Mouse (Mus musculus) frontal cortex, postnatal 14 days (tissue): Measurements from ENCODE around the gene Rfx7.
A peak's percentile ranks its signal among the peaks of the same experiment; 100 is the strongest.
"Not testable (repeated sequence)": the region's sequence is repeated elsewhere in the genome, so short reads cannot be mapped to it uniquely, and the experiment has no call there.

Experiments used
- DNase-seq, 2 experiments: peaks; one replicate each; pipeline ENCODE4 v3.0.0; 2022; ENCODE audit warnings: low spot score in 2 of 2

The Rfx7 gene

DNA sequence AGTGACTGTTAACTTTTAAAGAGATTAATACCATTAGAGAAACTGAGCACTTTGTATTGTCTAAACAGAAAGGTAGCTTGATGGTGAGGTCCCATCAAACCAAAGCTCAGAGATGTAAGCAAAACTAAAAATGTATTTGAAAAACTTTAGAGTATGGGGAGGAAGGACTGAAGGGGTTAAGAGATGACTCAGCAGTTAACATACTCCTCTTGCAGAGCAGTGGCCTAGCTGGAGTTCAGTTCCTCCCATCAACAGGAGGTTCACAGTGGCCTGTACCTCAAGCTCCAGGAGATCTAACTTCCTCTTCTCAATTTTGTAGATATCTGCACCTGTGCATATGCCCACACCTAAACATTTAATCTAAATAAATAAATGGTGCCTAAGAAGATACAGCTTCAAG, 11.6 kb downstream of the Rfx7 start:
- no peak for DNase-seq

DNA sequence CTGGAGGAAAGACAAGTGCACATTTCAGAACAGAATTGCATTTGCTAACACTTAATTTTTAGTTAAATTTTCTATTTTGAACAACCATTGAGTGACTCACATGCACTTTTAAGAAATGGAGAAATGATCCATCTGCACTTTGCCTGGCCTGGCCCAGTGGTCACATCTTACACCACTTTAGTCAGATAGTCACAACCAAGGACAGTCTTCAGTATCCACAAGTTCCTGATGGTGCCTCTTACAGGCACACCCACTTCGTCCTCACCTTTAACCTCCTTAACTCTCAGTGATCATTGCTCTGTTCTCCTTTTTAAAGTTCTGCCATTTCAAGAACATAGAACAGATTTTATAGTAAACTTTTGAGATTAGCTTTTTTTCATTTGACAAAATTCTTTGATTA, 26.7 kb downstream of the Rfx7 start:
- no peak for DNase-seq

DNA sequence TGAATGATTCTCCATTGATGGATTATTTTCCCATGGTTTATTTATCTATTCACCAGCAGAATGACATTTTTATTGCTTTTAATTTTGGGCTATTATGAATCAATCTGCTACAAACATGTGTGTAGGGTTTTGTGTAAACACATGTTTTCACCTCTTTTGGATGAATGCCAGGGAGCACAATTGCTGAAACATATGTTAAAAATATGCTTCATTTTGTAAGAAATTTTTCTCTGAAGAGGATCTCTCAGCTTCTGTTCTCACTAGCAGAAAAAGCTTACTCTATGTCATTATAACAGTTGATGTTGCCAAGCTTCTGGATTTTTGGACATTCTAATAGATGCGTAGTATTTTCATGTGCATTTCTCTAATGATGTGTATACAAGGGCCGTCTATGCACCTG, 28.3 kb downstream of the Rfx7 start:
- DNase-seq: no peak

DNA sequence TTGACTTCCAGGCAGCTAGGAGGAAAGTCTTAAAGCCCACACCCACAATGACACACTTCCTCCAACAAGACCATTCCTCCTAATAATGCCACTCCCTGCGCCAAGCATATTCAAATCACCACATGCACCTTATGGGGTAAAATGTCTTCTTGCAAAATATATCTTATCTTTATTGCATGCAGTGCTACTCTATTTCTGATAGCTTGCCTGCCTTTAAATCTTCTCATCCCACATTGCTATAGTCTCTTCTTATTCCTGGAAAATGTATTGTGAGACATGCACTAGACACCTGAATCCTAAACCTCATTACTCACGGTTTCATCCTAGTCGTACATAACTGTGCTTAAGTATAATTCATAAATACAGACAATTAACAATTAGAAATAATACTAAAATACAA, 31.2 kb downstream of the Rfx7 start:
- no peak for DNase-seq

DNA sequence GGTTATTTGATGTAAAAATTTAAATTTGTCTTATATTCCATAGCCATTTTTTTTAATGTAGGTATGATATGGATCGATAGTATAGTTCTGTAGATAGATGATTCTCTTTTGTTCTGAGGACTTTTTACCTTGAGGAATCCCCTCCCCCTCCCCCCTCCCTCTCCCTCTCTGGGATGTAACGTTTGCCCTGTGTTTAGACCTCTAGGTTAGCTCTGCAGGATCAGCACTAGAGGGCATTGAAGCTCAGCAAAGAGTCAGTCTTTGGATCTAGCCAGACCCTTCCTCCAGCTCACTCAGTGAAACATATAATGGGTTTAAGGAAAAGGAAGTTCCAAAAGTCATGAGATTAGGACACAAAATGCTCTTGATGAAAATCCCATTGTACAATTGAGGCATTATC, 35.1 kb downstream of the Rfx7 start:
- no peak for DNase-seq

DNA sequence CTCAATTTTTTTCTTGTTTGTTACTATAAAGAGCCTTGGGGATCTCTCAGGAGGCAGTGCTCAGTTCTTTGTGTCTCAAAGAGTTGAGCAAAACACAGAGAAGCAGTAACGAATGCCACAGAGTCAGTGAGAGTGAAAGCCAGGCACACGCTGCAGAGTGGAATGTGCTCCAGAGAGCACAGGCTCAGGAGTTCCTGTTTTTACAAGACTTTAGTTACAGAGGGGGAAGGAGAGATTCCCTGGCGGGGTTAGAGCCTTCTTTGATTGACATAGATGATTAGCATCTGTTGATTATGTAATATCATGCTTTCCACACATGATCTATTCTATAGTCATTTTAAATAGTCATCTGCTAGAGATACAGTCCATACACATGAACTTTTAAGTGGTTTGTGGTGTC, 48.2 kb downstream of the Rfx7 start:
- DNase-seq: no peak

DNA sequence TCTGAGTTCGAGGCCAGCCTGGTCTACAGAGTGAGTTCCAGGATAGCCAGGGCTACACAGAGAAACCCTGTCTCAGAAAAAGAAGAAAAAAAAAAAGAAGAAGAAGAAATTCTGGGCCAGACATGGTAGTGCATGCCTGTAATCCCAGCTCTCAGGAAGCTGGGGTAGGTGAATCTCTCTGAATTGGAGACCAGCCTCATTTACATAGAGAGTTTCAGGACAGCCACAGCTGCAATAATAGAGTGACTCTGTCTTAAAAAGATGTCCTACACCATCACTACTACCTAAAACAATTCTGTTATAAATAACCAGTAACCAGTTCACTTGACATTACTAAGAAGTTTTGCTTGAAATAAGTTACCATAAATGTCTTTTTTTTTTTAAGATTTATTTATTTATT, 58.8 kb downstream of the Rfx7 start:
- no peak for DNase-seq

DNA sequence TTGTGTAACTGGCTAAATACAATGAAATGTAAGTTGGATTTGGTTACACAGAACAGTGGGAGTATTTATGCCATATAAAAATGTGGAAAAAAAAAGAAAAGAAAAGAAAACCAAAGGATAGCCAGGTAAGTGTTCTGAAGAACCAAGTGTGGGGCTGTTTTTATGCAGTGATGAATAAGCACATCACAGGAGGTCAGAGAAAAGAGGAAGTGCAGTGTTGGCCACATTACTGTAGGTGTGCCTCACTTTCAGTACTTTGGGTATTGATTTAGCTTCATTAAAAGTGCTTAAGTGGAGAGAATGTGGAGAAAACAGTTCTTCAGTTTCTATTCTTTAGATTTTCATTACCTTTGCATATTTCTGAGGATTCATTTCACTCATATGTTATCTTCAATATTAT, 60.0 kb downstream of the Rfx7 start:
- DNase-seq: no peak

DNA sequence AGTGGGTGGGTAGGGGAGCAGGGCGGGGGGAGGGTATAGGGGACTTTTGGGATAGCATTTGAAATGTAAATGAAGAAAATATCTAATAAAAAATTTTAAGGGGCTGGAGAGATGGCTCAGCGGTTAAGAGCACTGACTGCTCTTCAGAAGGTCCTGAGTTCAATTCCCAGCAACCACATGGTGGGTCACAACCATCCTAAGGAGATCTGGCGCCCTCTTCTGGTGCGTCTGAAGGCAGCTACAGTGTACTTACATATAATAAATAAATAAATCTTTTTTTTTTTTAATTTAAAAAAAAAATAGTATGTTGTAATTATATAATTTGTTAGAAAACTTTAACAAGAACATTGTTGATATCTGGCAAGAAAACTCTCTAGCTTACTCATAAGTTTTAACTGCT, 62.6 kb downstream of the Rfx7 start:
- not testable (repeated sequence) for DNase-seq

DNA sequence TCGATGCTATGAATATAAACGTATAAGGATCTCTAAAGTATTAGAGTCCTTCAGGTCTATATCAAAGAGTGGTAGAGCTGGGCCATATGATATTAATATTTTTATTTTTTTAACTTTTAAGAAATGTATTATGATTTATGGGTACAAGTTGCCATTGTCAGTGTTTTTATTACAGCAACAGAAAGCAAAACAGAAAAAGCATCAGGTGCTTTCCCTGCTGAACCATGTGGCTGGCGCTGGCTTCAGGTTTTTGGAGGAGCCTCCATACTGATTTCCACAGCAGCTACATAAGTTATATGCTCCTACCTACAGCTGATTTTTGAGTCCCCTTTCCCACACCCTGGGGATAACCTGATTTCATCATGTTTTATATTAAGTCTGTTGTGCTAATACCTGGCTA, 68.1 kb downstream of the Rfx7 start:
- DNase-seq: no peak

DNA sequence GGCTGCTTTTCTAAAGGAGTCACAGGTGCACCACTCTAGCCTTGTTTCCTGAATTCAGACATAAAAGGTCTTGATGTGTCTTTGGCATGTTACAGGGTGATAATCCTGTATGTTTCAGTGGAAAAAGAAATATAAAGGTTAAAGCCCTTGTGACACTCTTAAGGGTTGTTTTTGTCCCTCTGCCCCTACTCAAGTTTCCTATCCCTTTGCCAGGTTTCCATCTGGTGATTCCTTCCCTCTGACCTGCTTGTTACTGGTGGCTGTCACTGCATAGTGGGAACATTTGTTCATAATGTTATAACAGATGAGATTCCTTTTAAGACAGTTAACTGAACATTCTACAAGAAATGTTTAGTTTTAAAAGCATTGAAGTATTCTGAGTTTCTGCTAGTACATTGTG, 77.7 kb downstream of the Rfx7 start:
- DNase-seq: no peak

DNA sequence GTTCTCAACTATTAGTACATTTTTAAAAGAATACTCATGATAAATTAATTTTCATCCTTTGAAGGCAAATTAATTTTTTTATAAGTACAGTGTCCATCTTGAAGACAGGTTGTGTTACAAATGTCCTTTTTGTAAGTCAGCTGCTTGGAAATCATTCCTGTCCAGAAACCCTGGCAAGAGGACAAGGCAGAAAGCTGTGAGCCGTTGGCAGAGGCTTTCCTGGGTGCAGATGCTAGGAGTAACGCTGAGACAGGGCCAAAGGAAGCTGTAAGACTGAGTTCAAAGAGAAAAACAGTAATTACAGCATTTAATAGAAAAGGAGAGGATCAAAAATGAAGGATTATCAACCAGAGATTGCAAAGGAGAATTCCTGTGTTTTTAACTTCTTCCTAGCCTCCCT, 81.8 kb downstream of the Rfx7 start:
- DNase-seq: no peak

DNA sequence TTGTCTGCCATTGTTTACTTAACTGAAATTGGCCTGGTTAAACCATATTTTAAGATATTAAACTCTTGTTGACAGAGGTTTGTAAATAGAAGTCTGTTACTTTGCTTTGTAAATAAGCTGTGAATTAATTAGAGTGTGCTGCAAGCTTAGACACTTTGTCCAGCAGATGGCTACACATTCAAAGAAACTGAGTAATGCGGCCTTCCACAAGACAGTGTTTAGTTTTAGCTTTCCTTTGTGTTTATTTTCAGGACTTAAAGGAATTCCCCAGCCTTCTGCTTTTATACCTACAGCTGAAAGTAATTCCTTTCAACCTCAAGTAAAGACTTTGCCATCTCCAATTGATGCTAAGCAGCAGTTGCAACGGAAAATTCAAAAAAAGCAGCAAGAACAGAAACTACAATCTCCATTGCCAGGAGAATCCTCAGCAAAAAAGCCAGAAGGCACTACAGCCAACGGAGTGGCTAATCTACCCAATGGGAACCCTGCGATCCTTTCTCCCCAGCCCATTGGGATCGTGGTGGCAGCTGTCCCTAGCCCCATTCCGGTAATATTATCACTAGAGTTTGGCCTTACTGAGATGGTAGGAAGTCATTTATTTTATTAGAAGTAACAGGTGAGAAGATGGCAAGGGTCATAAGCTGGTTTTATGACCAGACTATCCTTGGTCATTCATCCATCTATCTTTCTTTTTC, 82.9 kb downstream of the Rfx7 start:
- DNase-seq: no peak

DNA sequence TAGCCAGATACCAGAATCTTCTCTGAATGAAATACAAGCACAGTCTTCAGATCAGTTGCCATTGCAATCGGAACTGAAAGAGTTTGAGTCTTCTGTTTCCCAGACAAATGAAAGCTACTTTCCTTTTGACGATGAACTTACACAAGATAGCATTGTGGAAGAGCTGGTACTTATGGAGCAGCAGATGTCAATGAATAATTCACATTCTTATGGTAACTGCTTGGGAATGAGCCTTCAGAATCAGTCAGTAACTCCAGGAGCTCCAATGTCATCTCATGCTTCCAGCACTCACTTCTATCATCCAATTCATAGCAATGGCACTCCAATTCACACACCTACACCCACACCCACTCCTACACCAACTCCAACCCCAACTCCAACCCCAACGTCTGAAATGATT, 86.0 kb downstream of the Rfx7 start:
- DNase-seq: no peak

DNA sequence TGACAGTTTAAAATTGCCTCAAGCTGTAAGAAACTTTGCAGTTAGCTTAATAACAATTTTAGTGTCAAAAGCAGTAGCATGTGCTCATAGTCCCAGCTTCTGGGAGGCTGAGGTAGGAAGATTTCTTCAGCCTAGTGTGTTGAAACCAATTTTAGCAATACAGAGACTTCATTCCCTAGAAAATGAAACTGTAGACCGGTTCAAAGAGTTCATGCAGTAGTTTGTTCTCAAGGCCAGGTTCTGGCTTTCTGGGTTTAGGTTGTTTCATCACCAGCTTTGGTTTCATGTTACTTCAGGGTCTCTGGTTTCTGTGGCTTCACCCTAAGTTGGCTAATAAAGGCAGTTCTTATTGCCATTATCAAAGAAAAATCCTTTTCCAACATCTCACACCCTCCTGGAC, 91.6 kb downstream of the Rfx7 start:
- DNase-seq: no peak

DNA sequence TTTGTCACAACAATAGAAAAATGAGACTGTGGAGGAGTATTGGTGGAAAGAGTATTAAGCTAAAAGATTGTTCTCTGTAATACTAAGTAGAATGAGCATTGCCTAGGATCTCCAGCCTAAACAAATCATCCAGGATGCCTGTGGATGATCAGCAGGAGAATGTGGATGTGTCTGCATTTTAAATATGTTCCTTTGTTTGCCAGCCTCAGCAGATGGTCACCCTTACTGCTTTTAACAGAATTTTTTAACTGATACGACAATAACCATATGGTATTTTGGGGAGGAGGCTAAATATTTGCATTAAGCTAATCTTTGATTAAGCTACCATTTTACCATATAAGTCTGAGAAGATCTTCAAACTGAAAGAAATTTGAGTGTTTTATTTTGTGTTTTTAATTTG, 95.6 kb downstream of the Rfx7 start:
- DNase-seq: no peak

DNA sequence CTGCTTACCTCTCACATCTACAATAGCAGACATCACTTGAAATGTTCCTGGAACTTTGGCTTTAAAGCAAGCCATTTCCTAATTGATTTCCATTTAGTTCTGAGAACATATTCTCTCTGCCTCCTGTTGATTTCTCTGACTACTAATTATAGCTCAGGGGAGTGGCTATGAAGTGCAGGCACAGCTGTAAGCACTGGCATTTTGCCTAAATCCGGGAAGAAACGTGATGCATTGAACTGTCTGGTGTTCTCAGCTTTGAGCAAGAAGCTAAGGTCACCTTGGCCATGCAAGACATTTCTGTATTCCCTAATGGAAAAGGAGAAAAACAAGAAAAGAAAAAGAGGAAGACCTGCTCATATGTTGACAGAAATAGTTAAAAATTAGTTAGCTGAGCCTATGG, 96.6 kb downstream of the Rfx7 start:
- DNase-seq: no peak

DNA sequence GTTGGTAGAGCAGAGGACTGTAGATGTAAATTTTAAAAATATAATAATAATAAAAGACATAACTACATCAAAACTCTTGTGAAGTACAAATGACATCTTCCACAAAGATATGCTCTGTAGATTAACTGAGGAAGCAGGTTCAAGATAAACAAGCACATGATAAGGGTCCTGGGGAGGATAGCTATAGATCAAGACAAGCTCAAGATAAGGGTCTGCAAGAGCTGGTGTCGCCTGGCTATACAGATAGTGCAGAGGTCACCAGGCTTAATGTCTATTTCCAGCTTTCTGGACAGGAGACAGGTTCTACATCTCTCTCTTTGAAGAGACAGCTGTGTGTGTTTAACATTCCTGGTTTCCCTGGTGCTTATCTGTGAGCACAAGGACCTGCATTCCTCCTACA, 100.2 kb downstream of the Rfx7 start:
- DNase-seq: no peak

DNA sequence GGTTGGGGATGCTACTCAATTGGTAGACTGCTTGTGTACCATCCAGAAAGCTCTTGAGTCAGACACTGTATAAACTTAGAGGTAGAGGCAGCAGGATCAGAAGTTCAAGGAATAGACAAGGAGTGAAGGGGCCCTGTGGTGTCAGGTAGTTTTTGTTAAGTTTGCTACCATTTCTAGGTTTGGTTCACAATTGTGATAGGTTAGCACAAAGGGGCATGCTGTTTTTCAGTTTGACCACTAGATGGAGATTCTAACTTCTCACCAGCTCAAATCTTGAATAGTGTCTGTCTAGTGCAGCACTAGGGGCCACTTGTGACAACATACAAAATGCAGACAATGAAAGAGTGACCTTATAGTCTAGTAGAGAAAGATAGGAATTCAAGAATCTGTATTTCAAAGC, 103.1 kb downstream of the Rfx7 start:
- DNase-seq: no peak

DNA sequence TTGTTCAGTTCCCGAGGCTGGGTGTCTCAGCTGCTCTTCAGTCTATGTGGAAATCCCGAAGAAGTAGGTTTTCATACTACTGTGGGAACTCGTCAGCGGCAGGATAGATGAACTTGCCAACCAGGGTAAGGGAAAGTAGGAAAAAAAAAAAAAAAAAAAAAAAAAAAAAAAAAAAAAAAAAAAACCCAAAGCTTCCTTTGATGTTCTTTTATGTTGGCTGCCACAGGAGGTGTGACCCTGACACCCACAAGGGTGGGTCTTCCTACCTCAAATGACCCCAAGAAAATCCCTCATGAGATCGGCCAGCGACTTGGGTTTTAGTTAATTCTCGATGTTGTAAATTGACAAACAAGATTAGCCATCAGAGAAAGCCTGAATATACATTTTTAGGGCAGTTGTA, 104.5 kb downstream of the Rfx7 start:
- no peak for DNase-seq

DNA sequence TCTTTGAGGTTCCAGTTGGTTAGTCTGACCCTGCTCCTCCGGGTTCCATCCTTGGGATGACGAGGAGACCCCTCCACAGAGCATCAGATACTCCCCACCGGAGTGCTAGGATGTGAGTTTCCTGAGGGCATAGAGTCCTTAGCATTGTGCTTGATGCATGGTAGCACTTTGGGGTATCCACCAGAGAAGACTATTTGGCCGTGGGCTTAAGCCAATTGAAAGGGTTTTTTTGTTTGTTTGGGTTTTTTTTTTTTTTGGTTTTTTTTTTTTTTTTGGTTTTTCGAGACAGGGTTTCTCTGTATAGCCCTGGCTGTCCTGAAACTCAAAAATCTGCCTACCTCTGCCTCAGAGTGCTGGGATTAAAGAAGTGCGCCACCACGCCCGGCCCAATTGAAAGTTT, 105.2 kb downstream of the Rfx7 start:
- DNase-seq: no peak

DNA sequence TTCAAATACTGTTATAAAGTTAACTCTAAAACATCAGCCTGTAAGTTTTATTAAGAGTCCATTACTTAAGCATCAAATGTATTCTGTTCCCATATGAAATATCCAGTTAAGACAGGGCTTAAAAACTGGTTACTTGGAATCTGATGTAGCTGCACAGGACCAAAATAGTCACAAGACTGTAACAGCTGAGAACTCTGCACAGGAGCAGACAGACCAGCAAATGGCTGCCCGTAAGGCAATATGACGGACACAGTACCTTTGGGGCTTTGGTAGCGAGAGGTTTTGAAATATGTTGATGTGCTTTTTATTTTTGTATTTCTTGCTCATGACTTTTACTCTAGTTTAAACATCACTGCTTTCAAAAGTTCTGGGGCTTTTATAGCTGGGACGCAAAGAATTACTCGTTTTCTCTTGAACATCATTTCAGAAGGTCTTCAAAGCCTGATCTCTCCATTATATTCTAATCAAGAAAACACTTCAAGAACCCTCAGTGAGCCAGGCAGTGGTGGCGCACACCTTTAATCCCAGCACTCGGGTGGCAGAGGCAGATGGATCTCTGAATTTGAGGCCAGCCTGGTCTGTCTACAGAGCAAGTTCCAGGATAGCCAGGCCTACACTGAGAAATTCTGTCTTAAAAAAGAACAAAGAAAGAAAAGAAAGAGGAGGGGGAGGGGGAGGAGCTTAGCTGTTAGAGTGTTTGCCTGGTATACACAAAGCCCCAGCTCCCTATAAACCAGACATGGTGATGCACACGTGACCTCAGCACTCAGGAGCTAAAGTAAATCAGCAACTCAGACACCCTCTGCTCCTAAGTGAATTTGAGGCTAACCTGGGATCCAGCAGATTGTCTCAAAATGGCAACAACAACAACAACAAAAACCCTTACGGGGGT, 107.2 kb downstream of the Rfx7 start:
- DNase-seq: no peak

DNA sequence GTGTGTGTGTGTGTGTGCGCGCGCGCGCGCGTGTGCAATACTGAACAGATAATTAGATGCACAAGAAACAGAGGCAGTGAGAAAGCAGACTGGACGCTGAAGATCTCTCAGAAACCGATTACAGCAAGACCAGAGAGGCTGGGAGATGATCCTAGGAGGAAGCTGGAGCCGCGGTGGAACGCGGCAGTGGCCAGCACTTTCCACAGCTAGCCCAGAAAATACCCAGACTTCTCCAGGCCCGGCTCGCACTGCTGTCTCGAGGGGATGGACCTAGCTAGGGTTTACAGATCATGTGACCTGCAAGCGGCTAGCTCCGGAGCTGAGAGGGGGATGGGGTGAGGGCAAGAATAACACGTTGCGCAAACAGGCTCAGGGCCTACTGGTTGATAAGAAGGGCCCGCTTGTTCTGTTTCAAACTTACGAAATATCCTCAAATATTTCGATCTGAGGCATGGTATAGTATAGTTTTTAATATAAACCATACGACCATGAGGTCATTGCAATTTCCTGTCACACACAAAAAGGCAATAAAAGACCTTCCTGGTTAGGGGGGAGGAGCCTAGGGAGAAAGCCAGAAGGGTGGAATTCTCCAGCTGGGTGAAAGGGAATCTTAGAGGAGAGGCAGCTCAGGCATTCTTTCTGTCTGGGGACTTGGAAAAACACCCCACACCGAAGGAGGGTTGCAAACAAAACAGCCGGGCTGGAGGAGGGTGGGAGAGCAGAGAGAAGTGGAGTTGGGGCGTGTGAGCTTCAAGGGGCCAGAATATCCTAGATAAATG, 108.0 kb downstream of the Rfx7 start:
- DNase-seq: peak; percentile 39 to 58
